9 mouse cellular contexts compared by ENCODE assay signal in the genomic region with DNA sequence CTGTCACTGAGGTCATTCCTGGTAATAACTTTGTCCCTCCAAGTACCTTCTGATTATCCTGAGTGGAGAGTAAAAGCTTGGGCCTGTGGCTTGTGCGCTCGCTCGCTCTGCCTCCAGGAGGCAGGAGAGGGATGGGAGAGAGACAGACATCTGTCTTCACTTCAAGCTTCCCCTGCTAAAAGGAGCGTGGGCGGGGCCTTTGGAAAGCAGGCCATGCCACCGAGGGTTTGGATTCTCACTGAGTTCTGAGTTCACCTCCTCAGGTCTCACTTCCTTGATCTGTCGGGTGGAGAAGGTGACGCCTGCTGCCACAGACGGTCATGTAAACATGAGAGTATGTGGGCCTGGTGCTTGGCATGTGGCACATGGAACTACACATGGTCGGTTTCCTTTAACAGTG. TPM values are rescaled to one million over a fixed set of nuclear protein-coding genes. Genes with fewer than 3 reads are reported as not detected.
DNase-seq lines count a peak whose midpoint lies in the region; ATAC-seq lines count a peak whose summit lies in the region.
"Had no signal": no experiment of that assay in that cellular context is flagged by ENCODE, and none has a peak within 500 bp of the region (broad histone marks: within the 10 kb centered on the region; RNA-seq: fewer than 3 reads in every experiment).

No protein-coding gene starts in this region.

- no peak overlapping the region for H3K27ac ChIP-seq in intestine, embryonic 15.5 days
- H3K27ac ChIP-seq: neural tube, embryonic 12.5 days had no signal

- no peaks in the 10 kb centered on the region for H3K9me3 ChIP-seq in intestine, embryonic 15.5 days
- H3K9me3 ChIP-seq: neural tube, embryonic 12.5 days had no signal

- no peak overlapping the region for H3K4me2 ChIP-seq in intestine, embryonic 15.5 days (replicated peaks)
- H3K4me2 ChIP-seq: neural tube, embryonic 12.5 days had no signal

- intact Hi-C loops in gastrocnemius, postnatal 14 days (cut with DNase I; ENCODE audit: low total_unique reads): loop anchor here (5.0 kb wide), 1 partner anchor 63 kb away; no protein-coding TSS in a partner anchor

- H3K36me3 ChIP-seq in intestine, embryonic 15.5 days: no peaks in the 10 kb centered on the region; the same call in 1 of the 2 replicates

- WGBS in intestine, embryonic 15.5 days: 66% methylated on average over 10 of the region's 10 CpGs

- no peak overlapping the region for H3K9ac ChIP-seq in intestine, embryonic 15.5 days
- H3K9ac ChIP-seq: neural tube, embryonic 12.5 days had no signal

- peaks cover 17% of the 10 kb centered on the region for H3K4me1 ChIP-seq in intestine, embryonic 15.5 days (replicated peaks)

- DNase-seq in gastrocnemius, postnatal 14 days: peak; percentile 56
- no peak for DNase-seq in gastrocnemius, adult 18-20 months (ENCODE audit: low spot score)
- DNase-seq in urinary bladder, postnatal 14 days (ENCODE audit: low spot score): peak; percentile 38
- DNase-seq in urinary bladder, adult 18-20 months (ENCODE audit: low spot score in 2 of 2): no peak
- peak; percentile 66 for DNase-seq in kidney, postnatal 10 days
- DNase-seq in spleen, postnatal 36 days (ENCODE audit: low spot score in 2 of 2): peak; percentile 41 to 45
- DNase-seq in right cerebral cortex, postnatal 36 days (ENCODE audit: low spot score in 2 of 2): no peak

- H3K27me3 ChIP-seq in intestine, embryonic 15.5 days (replicated peaks): no peaks in the 10 kb centered on the region
- H3K27me3 ChIP-seq: neural tube, embryonic 12.5 days had no signal

- H3K4me3 ChIP-seq in intestine, embryonic 15.5 days (replicated peaks): no peak overlapping the region
- H3K4me3 ChIP-seq: neural tube, embryonic 12.5 days had no signal

- no peak for ATAC-seq in intestine, embryonic 15.5 days

RNA-seq across cellular contexts. Expression of a gene that starts 6.8 kb away (rescaled TPM):
- total RNA-seq in gastrocnemius, postnatal 14 days (2021): 10 to 100 TPM; 12.7 to 14.6 TPM
- 10 to 100 TPM in 1 of 2 experiments, 1 to 10 TPM in 1; 9.4 to 10.5 TPM for total RNA-seq in gastrocnemius, adult 18-20 months (2021)
- polyA plus RNA-seq in intestine, embryonic 15.5 days (2015; fragmentation: Nextera tagmentation; extraction: Ambion mirVana): 15.9 and 16.4 TPM in 2 replicates

RNA-seq across cellular contexts. Expression of a gene that starts 44.2 kb away (rescaled TPM):
- 10 to 100 TPM; 48.5 to 59.9 TPM for total RNA-seq in gastrocnemius, postnatal 14 days (2021)
- 10 to 100 TPM; 59.3 to 63.2 TPM for total RNA-seq in gastrocnemius, adult 18-20 months (2021)
- 19.2 and 22.4 TPM in 2 replicates for polyA plus RNA-seq in intestine, embryonic 15.5 days (2015; fragmentation: Nextera tagmentation; extraction: Ambion mirVana)

Comparison
In these comparisons a context has a peak if more than half of its experiments do, and no peak if none do; other contexts are left out.
1. DNase-seq: peak in gastrocnemius, postnatal 14 days (single experiment), urinary bladder, postnatal 14 days (single experiment), kidney, postnatal 10 days (single experiment) and spleen, postnatal 36 days (2 of 2); none in gastrocnemius, adult 18-20 months (single experiment), urinary bladder, adult 18-20 months (0 of 2) and right cerebral cortex, postnatal 36 days (0 of 2).